Mouse (Mus musculus): ENCODE results near the gene Clasp1. TPM values are rescaled to one million over a fixed set of nuclear protein-coding genes. Genes with fewer than 3 reads are reported as not detected.

Gene Clasp1
- polyA plus RNA-seq, 1 experiment = 14.8 TPM

GRCm38 (mm10) chr1:118505746-118506145 lies 116.9 kb downstream of the Clasp1 start:
- H3K4me3 ChIP-seq (ENCODE audit: extremely low read depth, insufficient read depth, insufficient read length) = no peak overlapping the region
- H3K36me3 ChIP-seq (ENCODE audit: control insufficient read depth, insufficient read depth, low read length) = peaks cover 55% of the 10 kb centered on the region
- no peaks in the 10 kb centered on the region for H3K27me3 ChIP-seq (ENCODE audit: control insufficient read depth, insufficient read depth, low read length)
- WGBS = 98% methylated on average over 1 of the region's 1 CpGs
- TF ChIP-seq CTCF (IDR thresholded peaks at IDR 0.05; ENCODE audit: extremely low read depth, insufficient read depth, insufficient read length, insufficient replicate concordance) = no peak
- no peak for TF ChIP-seq POLR2A (IDR thresholded peaks at IDR 0.05; ENCODE audit: low read depth, low read length)
- H3K4me1 ChIP-seq (ENCODE audit: control insufficient read depth, insufficient read depth, insufficient read length) = no peaks in the 10 kb centered on the region
- no peak overlapping the region for H3K27ac ChIP-seq (ENCODE audit: insufficient read depth, low read length)
- no peak for DNase-seq (ENCODE audit: low read depth in 1 of 2, low spot score in 2 of 2)

GRCm38 (mm10) chr1:118510996-118511395 lies 122.1 kb downstream of the Clasp1 start:
- 87% methylated on average over 3 of the region's 3 CpGs for WGBS
- H3K36me3 ChIP-seq (ENCODE audit: control insufficient read depth, insufficient read depth, low read length) = peaks cover 46% of the 10 kb centered on the region

GRCm38 (mm10) chr1:118511738-118512530 lies 123.1 kb downstream of the Clasp1 start:
- no peak for DNase-seq (ENCODE audit: low read depth in 1 of 2, low spot score in 2 of 2)
- Histone ChIP-seq H3K27me3 (ENCODE audit: control insufficient read depth, insufficient read depth, low read length) (no peaks in the 10 kb centered on the region), H3K36me3 (ENCODE audit: control insufficient read depth, insufficient read depth, low read length) (peaks cover 44% of the 10 kb centered on the region), H3K4me3 (ENCODE audit: extremely low read depth, insufficient read depth, insufficient read length) (no peak overlapping the region), H3K27ac (ENCODE audit: insufficient read depth, low read length) (no peak overlapping the region), H3K4me1 (ENCODE audit: control insufficient read depth, insufficient read depth, insufficient read length) (no peaks in the 10 kb centered on the region)
- TF ChIP-seq POLR2A (IDR thresholded peaks at IDR 0.05; ENCODE audit: low read depth, low read length) (no peak), CTCF (IDR thresholded peaks at IDR 0.05; ENCODE audit: extremely low read depth, insufficient read depth, insufficient read length, insufficient replicate concordance) (no peak)
- 97% methylated on average over 8 of the region's 8 CpGs for WGBS

More at GRCm38 (mm10) chr1:118510996-118511395, 122.1 kb downstream of the Clasp1 start:
- no peak overlapping the region for H3K4me3 ChIP-seq (ENCODE audit: extremely low read depth, insufficient read depth, insufficient read length)
- H3K4me1 ChIP-seq (ENCODE audit: control insufficient read depth, insufficient read depth, insufficient read length) = no peaks in the 10 kb centered on the region
- no peak for DNase-seq (ENCODE audit: low read depth in 1 of 2, low spot score in 2 of 2)
- H3K27ac ChIP-seq (ENCODE audit: insufficient read depth, low read length) = no peak overlapping the region
- no peaks in the 10 kb centered on the region for H3K27me3 ChIP-seq (ENCODE audit: control insufficient read depth, insufficient read depth, low read length)
- TF ChIP-seq CTCF (IDR thresholded peaks at IDR 0.05; ENCODE audit: extremely low read depth, insufficient read depth, insufficient read length, insufficient replicate concordance) = no peak
- no peak for TF ChIP-seq POLR2A (IDR thresholded peaks at IDR 0.05; ENCODE audit: low read depth, low read length)

GRCm38 (mm10) chr1:118516256-118516655 lies 127.4 kb downstream of the Clasp1 start:
- Histone ChIP-seq H3K36me3 (ENCODE audit: control insufficient read depth, insufficient read depth, low read length) (peaks cover 38% of the 10 kb centered on the region), H3K4me1 (ENCODE audit: control insufficient read depth, insufficient read depth, insufficient read length) (no peaks in the 10 kb centered on the region), H3K27ac (ENCODE audit: insufficient read depth, low read length) (no peak overlapping the region), H3K27me3 (ENCODE audit: control insufficient read depth, insufficient read depth, low read length) (no peaks in the 10 kb centered on the region), H3K4me3 (ENCODE audit: extremely low read depth, insufficient read depth, insufficient read length) (no peak overlapping the region)
- WGBS = 86% methylated on average over 7 of the region's 7 CpGs
- TF ChIP-seq POLR2A (IDR thresholded peaks at IDR 0.05; ENCODE audit: low read depth, low read length) (no peak), CTCF (IDR thresholded peaks at IDR 0.05; ENCODE audit: extremely low read depth, insufficient read depth, insufficient read length, insufficient replicate concordance) (no peak)
- DNase-seq (ENCODE audit: low read depth in 1 of 2, low spot score in 2 of 2) = no peak

GRCm38 (mm10) chr1:118523161-118523560 lies 134.3 kb downstream of the Clasp1 start:
- Histone ChIP-seq H3K36me3 (ENCODE audit: control insufficient read depth, insufficient read depth, low read length) (peaks cover 52% of the 10 kb centered on the region), H3K27me3 (ENCODE audit: control insufficient read depth, insufficient read depth, low read length) (no peaks in the 10 kb centered on the region), H3K4me3 (ENCODE audit: extremely low read depth, insufficient read depth, insufficient read length) (no peak overlapping the region), H3K27ac (ENCODE audit: insufficient read depth, low read length) (no peak overlapping the region), H3K4me1 (ENCODE audit: control insufficient read depth, insufficient read depth, insufficient read length) (no peaks in the 10 kb centered on the region)
- no peak for TF ChIP-seq POLR2A (IDR thresholded peaks at IDR 0.05; ENCODE audit: low read depth, low read length)
- no peak for TF ChIP-seq CTCF (IDR thresholded peaks at IDR 0.05; ENCODE audit: extremely low read depth, insufficient read depth, insufficient read length, insufficient replicate concordance)
- no peak for DNase-seq (ENCODE audit: low read depth in 1 of 2, low spot score in 2 of 2)
- 96% methylated on average over 6 of the region's 6 CpGs for WGBS

GRCm38 (mm10) chr1:118525336-118525735 lies 136.5 kb downstream of the Clasp1 start:
- TF ChIP-seq CTCF (IDR thresholded peaks at IDR 0.05; ENCODE audit: extremely low read depth, insufficient read depth, insufficient read length, insufficient replicate concordance) = no peak
- no peak for TF ChIP-seq POLR2A (IDR thresholded peaks at IDR 0.05; ENCODE audit: low read depth, low read length)
- H3K36me3 ChIP-seq (ENCODE audit: control insufficient read depth, insufficient read depth, low read length) = peaks cover 51% of the 10 kb centered on the region
- 88% methylated on average over 9 of the region's 9 CpGs for WGBS
- H3K4me3 ChIP-seq (ENCODE audit: extremely low read depth, insufficient read depth, insufficient read length) = no peak overlapping the region
- H3K27ac ChIP-seq (ENCODE audit: insufficient read depth, low read length) = no peak overlapping the region
- no peaks in the 10 kb centered on the region for H3K27me3 ChIP-seq (ENCODE audit: control insufficient read depth, insufficient read depth, low read length)
- DNase-seq (ENCODE audit: low read depth in 1 of 2, low spot score in 2 of 2) = no peak
- H3K4me1 ChIP-seq (ENCODE audit: control insufficient read depth, insufficient read depth, insufficient read length) = no peaks in the 10 kb centered on the region

GRCm38 (mm10) chr1:118529213-118529612 lies 140.4 kb downstream of the Clasp1 start:
- Histone ChIP-seq H3K27ac (ENCODE audit: insufficient read depth, low read length) (no peak overlapping the region), H3K4me1 (ENCODE audit: control insufficient read depth, insufficient read depth, insufficient read length) (no peaks in the 10 kb centered on the region), H3K4me3 (ENCODE audit: extremely low read depth, insufficient read depth, insufficient read length) (no peak overlapping the region), H3K36me3 (ENCODE audit: control insufficient read depth, insufficient read depth, low read length) (peaks cover 48% of the 10 kb centered on the region), H3K27me3 (ENCODE audit: control insufficient read depth, insufficient read depth, low read length) (no peaks in the 10 kb centered on the region)
- no peak for DNase-seq (ENCODE audit: low read depth in 1 of 2, low spot score in 2 of 2)
- WGBS = 81% methylated on average over 1 of the region's 1 CpGs
- TF ChIP-seq CTCF (IDR thresholded peaks at IDR 0.05; ENCODE audit: extremely low read depth, insufficient read depth, insufficient read length, insufficient replicate concordance) (no peak), POLR2A (IDR thresholded peaks at IDR 0.05; ENCODE audit: low read depth, low read length) (no peak)

Measured in spleen, adult 2 months (tissue).